Mouse (Mus musculus): ENCODE measurements at regions not wholly inside any gene's neighbourhood (a gene's known extent, or its start where the extent isn't known, plus 50 kb on each side); places are given as distances from the start of the nearest gene placed in this dataset.

- H3K4me2 ChIP-seq, result no peak overlapping the region
- no peaks in the 10 kb centered on the region for H3K27me3 ChIP-seq (replicated peaks; ENCODE audit: control insufficient read depth, insufficient read depth, low read length)
- H3K4me3 ChIP-seq (ENCODE audit: low read depth, low read length), result no peak overlapping the region
- no peaks in the 10 kb centered on the region for H3K36me3 ChIP-seq (ENCODE audit: control insufficient read depth, insufficient read depth, low read length)
- H3K4me1 ChIP-seq (replicated peaks; ENCODE audit: control insufficient read depth, insufficient read depth, low read length), result no peaks in the 10 kb centered on the region
- DNase-seq (ENCODE audit: low spot score), result no peak
- no peak for ATAC-seq (replicated peaks; ENCODE audit: low FRiP score)
- no peak overlapping the region for H3K9ac ChIP-seq (ENCODE audit: low read depth, low read length)
- no peaks in the 10 kb centered on the region for H3K9me3 ChIP-seq (ENCODE audit: control insufficient read depth, low read length)
- no peak overlapping the region for H3K27ac ChIP-seq (ENCODE audit: low read depth, low read length)
These were observed 53.9 kb upstream of the Olfr266 start for GRCm38 (mm10) chr3:106879994-106880393.

GRCm38 (mm10) chr3:106903198-106903597, 77.1 kb upstream of the Olfr266 start:
- no peaks in the 10 kb centered on the region for H3K36me3 ChIP-seq (ENCODE audit: control insufficient read depth, insufficient read depth, low read length)
- no peak for ATAC-seq (replicated peaks; ENCODE audit: low FRiP score)

GRCm38 (mm10) chr3:106906668-106907067, 80.6 kb upstream of the Olfr266 start:
- WGBS, result 74% methylated on average over 3 of the region's 3 CpGs

More at GRCm38 (mm10) chr3:106903198-106903597, 77.1 kb upstream of the Olfr266 start:
- Histone ChIP-seq H3K4me3 (ENCODE audit: low read depth, low read length) (no peak overlapping the region), H3K27ac (ENCODE audit: low read depth, low read length) (no peak overlapping the region), H3K9me3 (ENCODE audit: control insufficient read depth, low read length) (no peaks in the 10 kb centered on the region), H3K27me3 (replicated peaks; ENCODE audit: control insufficient read depth, insufficient read depth, low read length) (no peaks in the 10 kb centered on the region), H3K4me2 (no peak overlapping the region), H3K4me1 (replicated peaks; ENCODE audit: control insufficient read depth, insufficient read depth, low read length) (no peaks in the 10 kb centered on the region), H3K9ac (ENCODE audit: low read depth, low read length) (no peak overlapping the region)
- 42% methylated on average over 2 of the region's 2 CpGs for WGBS
- DNase-seq (ENCODE audit: low spot score), result no peak

GRCm38 (mm10) chr3:106936067-106936466, 99.9 kb upstream of the Kcna3 start:
- Histone ChIP-seq H3K4me1 (replicated peaks; ENCODE audit: control insufficient read depth, insufficient read depth, low read length) (no peaks in the 10 kb centered on the region), H3K4me2 (no peak overlapping the region), H3K9me3 (ENCODE audit: control insufficient read depth, low read length) (no peaks in the 10 kb centered on the region; the same call in 1 of the 2 replicates), H3K27ac (ENCODE audit: low read depth, low read length) (no peak overlapping the region), H3K4me3 (ENCODE audit: low read depth, low read length) (no peak overlapping the region), H3K36me3 (ENCODE audit: control insufficient read depth, insufficient read depth, low read length) (no peaks in the 10 kb centered on the region), H3K27me3 (replicated peaks; ENCODE audit: control insufficient read depth, insufficient read depth, low read length) (no peaks in the 10 kb centered on the region), H3K9ac (ENCODE audit: low read depth, low read length) (no peak overlapping the region)
- DNase-seq (ENCODE audit: low spot score) (no peak), ATAC-seq (replicated peaks; ENCODE audit: low FRiP score) (no peak)

More at GRCm38 (mm10) chr3:106906668-106907067, 80.6 kb upstream of the Olfr266 start:
- Histone ChIP-seq H3K9ac (ENCODE audit: low read depth, low read length) (no peak overlapping the region), H3K9me3 (ENCODE audit: control insufficient read depth, low read length) (no peaks in the 10 kb centered on the region), H3K27ac (ENCODE audit: low read depth, low read length) (no peak overlapping the region), H3K4me1 (replicated peaks; ENCODE audit: control insufficient read depth, insufficient read depth, low read length) (no peaks in the 10 kb centered on the region), H3K27me3 (replicated peaks; ENCODE audit: control insufficient read depth, insufficient read depth, low read length) (no peaks in the 10 kb centered on the region), H3K36me3 (ENCODE audit: control insufficient read depth, insufficient read depth, low read length) (no peaks in the 10 kb centered on the region), H3K4me2 (no peak overlapping the region), H3K4me3 (ENCODE audit: low read depth, low read length) (no peak overlapping the region)
- DNase-seq (ENCODE audit: low spot score) (no peak), ATAC-seq (replicated peaks; ENCODE audit: low FRiP score) (no peak)

- no peak overlapping the region for H3K9ac ChIP-seq (ENCODE audit: low read depth, low read length)
- ATAC-seq (replicated peaks; ENCODE audit: low FRiP score) (no peak), DNase-seq (ENCODE audit: low spot score) (no peak)
- no peaks in the 10 kb centered on the region for H3K4me1 ChIP-seq (replicated peaks; ENCODE audit: control insufficient read depth, insufficient read depth, low read length)
- H3K27ac ChIP-seq (ENCODE audit: low read depth, low read length), result no peak overlapping the region
- no peaks in the 10 kb centered on the region for H3K36me3 ChIP-seq (ENCODE audit: control insufficient read depth, insufficient read depth, low read length)
- no peaks in the 10 kb centered on the region for H3K9me3 ChIP-seq (ENCODE audit: control insufficient read depth, low read length)
- H3K27me3 ChIP-seq (replicated peaks; ENCODE audit: control insufficient read depth, insufficient read depth, low read length), result no peaks in the 10 kb centered on the region
- WGBS, result 58% methylated on average over 3 of the region's 3 CpGs
- no peak overlapping the region for H3K4me2 ChIP-seq
- H3K4me3 ChIP-seq (ENCODE audit: low read depth, low read length), result no peak overlapping the region
These were observed 95.9 kb upstream of the Kcna3 start for GRCm38 (mm10) chr3:106940095-106940494.

- Histone ChIP-seq H3K4me2 (no peak overlapping the region), H3K9ac (ENCODE audit: low read depth, low read length) (no peak overlapping the region), H3K27ac (ENCODE audit: low read depth, low read length) (no peak overlapping the region), H3K27me3 (replicated peaks; ENCODE audit: control insufficient read depth, insufficient read depth, low read length) (no peaks in the 10 kb centered on the region), H3K4me1 (replicated peaks; ENCODE audit: control insufficient read depth, insufficient read depth, low read length) (no peaks in the 10 kb centered on the region), H3K9me3 (ENCODE audit: control insufficient read depth, low read length) (no peaks in the 10 kb centered on the region), H3K36me3 (ENCODE audit: control insufficient read depth, insufficient read depth, low read length) (no peaks in the 10 kb centered on the region), H3K4me3 (ENCODE audit: low read depth, low read length) (no peak overlapping the region)
- whole genome bisulfite sequencing, result 19% methylated on average over 9 of the region's 9 CpGs
- DNase-seq (ENCODE audit: low spot score) (no peak), ATAC-seq (replicated peaks; ENCODE audit: low FRiP score) (no peak)
These were observed 80.2 kb upstream of the Kcna3 start for GRCm38 (mm10) chr3:106955555-106956446.

GRCm38 (mm10) chr3:106957162-106957895, 78.6 kb upstream of the Kcna3 start:
- Histone ChIP-seq H3K4me3 (ENCODE audit: low read depth, low read length) (no peak overlapping the region), H3K27ac (ENCODE audit: low read depth, low read length) (no peak overlapping the region), H3K36me3 (ENCODE audit: control insufficient read depth, insufficient read depth, low read length) (no peaks in the 10 kb centered on the region), H3K9ac (ENCODE audit: low read depth, low read length) (no peak overlapping the region), H3K9me3 (ENCODE audit: control insufficient read depth, low read length) (no peaks in the 10 kb centered on the region), H3K27me3 (replicated peaks; ENCODE audit: control insufficient read depth, insufficient read depth, low read length) (no peaks in the 10 kb centered on the region), H3K4me1 (replicated peaks; ENCODE audit: control insufficient read depth, insufficient read depth, low read length) (no peaks in the 10 kb centered on the region), H3K4me2 (no peak overlapping the region)
- DNase-seq (ENCODE audit: low spot score), result no peak
- WGBS, result 39% methylated on average over 7 of the region's 7 CpGs
- ATAC-seq (replicated peaks; ENCODE audit: low FRiP score), result no peak

- no peak for ATAC-seq (replicated peaks; ENCODE audit: low FRiP score)
- Histone ChIP-seq H3K27ac (ENCODE audit: low read depth, low read length) (no peak overlapping the region), H3K4me3 (ENCODE audit: low read depth, low read length) (no peak overlapping the region), H3K27me3 (replicated peaks; ENCODE audit: control insufficient read depth, insufficient read depth, low read length) (no peaks in the 10 kb centered on the region), H3K4me1 (replicated peaks; ENCODE audit: control insufficient read depth, insufficient read depth, low read length) (no peaks in the 10 kb centered on the region), H3K9me3 (ENCODE audit: control insufficient read depth, low read length) (no peaks in the 10 kb centered on the region), H3K9ac (ENCODE audit: low read depth, low read length) (no peak overlapping the region), H3K36me3 (ENCODE audit: control insufficient read depth, insufficient read depth, low read length) (no peaks in the 10 kb centered on the region), H3K4me2 (no peak overlapping the region)
- 71% methylated on average over 2 of the region's 2 CpGs for WGBS
- DNase-seq (ENCODE audit: low spot score), result no peak
These were observed 77.8 kb upstream of the Kcna3 start for GRCm38 (mm10) chr3:106958194-106958593.
